Mouse (Mus musculus) thymus, postnatal 36 days (tissue): ENCODE data around the gene Thoc6.

Experiments used
- DNase-seq, 2 experiments: peaks; one replicate each; pipeline ENCODE4 v3.0.0; 2022; ENCODE audit warnings: mixed read lengths in 2 of 2

Thoc6 gene

GRCm38 (mm10) chr17:23627813-23628212, 45.9 kb downstream of the Thoc6 start:
- no peak for DNase-seq

DNA sequence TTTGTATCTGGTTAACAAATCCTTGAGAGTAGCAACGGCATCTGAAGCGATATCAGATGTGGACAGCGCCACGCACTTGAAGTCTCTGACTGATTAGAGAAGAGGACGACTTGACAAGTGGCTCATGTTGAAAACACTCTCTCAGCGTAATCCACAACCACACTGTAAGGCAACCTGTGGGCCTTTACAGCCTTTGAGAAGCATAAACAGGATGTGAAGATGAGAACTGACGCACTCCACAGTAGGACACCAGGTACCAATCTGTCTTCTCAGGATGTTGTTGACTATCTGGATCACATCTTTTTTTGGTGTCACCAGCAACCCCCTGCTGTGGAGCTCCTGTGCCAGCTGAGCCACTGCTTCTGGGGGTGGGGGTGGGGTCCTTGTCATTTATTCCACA, 53.3 kb downstream of the Thoc6 start:
- DNase-seq = no peak
